Mouse (Mus musculus): ENCODE data around the gene Rps11.
"Not testable (repeated sequence)": the region's sequence is repeated elsewhere in the genome, so short reads cannot be mapped to it uniquely, and the experiment has no call there.

Rps11 gene

GRCm38 (mm10) chr7:45124224-45125143 lies at the start of gene Rps11:
Gene Rps11 (minus strand): TSS chr7:45124439.
- DNase-seq (ENCODE audit: low spot score in 2 of 2) = peak; percentile 98 to 99

- not testable (repeated sequence) for DNase-seq (ENCODE audit: low spot score in 2 of 2)
These were observed 49.5 kb upstream of the Rps11 start for GRCm38 (mm10) chr7:45173772-45174171.

DNA sequence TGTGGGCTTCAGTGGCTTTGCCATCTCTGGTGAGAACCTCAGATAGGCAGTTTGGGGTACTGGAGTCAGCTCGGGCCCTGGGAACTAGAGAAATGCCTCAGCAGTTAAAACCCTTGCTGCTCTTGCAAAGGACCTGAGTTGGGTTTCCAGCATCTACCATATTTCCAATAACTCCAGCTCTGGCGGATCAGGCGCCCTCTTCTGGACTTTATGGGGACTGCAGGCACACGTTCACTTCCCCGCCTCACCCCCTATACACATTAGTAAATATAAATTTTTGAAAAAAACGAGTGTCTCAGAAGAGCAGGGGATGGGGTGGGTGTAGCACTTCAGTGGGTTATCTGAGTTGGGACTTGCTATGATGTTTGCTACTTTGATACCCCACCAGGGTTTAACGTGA lies 48.7 kb upstream of the Rps11 start:
- no peak for DNase-seq (ENCODE audit: low spot score in 2 of 2)

- DNase-seq (ENCODE audit: low spot score in 2 of 2) = no peak
These were observed 45.3 kb upstream of the Rps11 start for GRCm38 (mm10) chr7:45169495-45169894.

- DNase-seq (ENCODE audit: low spot score in 2 of 2) = no peak
These were observed 44.4 kb upstream of the Rps11 start for GRCm38 (mm10) chr7:45168656-45169055.

GRCm38 (mm10) chr7:45167761-45168445 lies 43.7 kb upstream of the Rps11 start:
- DNase-seq (ENCODE audit: low spot score in 2 of 2) = no peak

GRCm38 (mm10) chr7:45166950-45167401 lies 42.7 kb upstream of the Rps11 start:
- DNase-seq (ENCODE audit: low spot score in 2 of 2) = no peak

DNA sequence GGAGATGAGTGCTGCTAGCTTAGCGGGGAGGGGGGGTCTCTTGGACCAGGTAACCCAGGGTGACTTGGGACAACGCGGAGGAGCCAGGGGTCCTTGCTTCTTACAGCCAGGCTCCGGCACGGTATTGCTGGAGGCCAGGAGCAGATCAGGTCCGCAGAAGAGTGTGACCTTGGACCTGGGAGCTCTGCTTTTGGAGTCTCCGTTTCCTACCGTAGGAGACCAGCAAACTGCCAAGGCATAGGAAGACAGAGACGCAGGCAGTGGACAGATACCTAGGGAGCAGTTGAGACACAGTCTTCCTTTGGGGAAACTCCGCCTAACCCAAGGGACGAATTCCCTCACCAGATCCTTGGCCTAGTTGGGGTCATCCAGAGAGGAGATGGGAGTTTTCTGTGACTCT lies 41.5 kb upstream of the Rps11 start:
- DNase-seq (ENCODE audit: low spot score in 2 of 2) = no peak

DNA sequence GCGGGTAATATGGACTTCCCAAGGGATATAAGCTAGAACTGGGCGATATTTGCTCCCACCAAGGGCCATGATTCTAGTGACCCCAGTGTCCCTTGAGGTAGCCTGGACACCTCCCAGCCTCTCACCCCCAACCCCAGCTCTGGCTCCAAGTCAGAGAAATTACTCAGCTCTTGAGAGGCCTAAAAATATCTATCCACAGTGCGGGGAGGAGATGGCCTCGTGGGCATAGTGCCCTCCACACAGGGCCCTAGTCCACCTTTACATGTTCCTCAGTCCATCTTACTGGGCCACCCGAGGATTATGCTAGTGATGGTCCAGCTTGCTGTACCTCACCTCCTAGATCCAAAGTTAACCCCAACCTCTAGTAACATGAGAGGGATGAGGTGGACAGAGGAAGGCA lies 40.6 kb upstream of the Rps11 start:
- DNase-seq (ENCODE audit: low spot score in 2 of 2) = no peak

- DNase-seq (ENCODE audit: low spot score in 2 of 2) = peak; percentile 57 to 60
These were observed 39.7 kb upstream of the Rps11 start, which contains the start of gene Slc17a7 for GRCm38 (mm10) chr7:45163735-45164490. Gene Slc17a7 (plus strand): TSS chr7:45163949.

DNA sequence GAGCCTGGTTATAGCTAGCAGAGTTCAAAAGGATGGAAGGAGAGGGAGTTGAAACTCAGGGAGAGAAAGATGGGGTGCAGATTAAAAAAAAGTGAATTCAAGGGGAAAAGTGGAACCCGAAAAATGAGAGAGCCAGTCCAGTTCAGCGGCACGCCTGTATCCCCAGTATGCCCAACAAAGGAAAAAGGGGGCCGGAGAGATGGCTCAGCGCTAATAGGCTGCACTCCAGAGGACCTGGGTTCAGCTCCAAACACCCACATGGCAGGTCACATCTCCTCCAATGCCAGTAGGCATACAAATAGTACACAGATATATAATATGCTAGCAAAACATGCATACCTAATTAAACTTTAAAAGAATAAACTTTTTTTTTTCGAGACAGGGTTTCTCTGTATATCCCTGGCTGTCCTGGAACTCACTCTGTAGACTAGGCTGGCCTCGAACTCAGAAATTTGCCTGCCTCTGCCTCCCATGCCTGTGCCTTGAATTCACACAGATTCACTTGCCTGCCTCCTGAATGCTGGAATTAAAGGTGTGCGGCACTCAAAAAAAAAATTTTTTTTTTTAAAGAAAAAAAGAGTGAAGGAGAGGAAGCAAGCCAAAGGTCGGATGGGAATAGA lies 38.9 kb upstream of the Rps11 start:
- DNase-seq (ENCODE audit: low spot score in 2 of 2) = no peak

DNA sequence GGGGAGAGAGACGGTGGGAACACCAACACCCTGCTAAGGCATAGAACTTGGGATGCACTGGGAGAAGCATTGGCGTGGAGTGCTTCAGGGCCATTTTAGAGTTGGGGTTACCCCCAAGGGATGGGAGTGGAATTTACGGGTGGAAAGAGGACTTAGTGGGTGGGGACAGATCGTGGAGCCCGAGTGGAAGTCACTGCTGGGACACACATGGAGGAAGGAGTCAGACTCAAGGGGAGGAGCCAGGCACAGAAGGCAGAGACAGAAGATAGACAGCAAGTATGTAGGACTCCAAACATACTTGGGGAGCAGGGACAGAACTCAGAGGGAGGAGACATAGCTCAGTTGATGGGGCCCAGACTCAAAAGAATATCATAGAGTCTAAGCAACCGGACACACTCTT lies 38.3 kb upstream of the Rps11 start:
- DNase-seq (ENCODE audit: low spot score in 2 of 2) = no peak

DNA sequence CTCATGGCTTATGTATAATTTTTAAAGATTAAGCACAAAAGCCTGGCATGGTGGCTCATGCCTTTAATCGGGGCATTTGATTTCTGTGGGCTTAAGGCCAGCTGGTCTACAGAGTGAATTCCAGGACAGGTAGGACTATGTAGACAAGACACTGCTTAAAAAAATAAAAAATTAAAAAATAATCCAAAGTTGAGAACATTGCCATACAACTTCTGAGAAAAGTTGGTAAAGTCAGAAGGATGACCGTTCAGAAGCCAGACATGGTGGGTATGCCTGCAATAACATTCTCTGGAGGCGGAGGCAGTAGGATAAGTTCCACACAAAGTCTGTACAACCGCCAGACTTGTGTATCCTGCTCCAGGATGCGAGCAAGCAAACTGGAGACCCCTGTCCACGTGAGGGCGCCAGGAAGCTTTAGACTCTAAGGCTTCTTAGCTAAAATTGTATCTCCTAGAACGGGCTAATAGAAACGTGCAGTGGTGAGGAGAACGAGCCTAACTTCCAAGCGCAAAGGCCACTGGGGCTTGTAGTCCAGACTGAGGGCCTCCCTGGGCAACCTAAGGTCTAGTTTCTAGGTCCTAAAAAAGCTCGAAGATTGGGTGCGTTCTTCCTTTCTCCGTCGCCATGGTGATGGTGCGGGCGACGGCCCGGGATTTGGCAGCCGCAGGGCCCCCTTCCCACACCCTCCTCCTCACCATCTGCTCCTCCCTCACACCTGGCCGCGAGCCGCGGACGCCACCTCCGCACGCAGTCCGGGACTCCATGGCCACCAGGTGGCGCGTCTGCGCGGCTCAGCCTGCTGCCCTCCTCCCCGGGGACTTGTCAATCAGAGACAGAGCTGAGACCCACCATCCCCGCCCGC lies 37.6 kb upstream of the Rps11 start:
- DNase-seq (ENCODE audit: low spot score in 2 of 2) = peak; percentile 96

DNA sequence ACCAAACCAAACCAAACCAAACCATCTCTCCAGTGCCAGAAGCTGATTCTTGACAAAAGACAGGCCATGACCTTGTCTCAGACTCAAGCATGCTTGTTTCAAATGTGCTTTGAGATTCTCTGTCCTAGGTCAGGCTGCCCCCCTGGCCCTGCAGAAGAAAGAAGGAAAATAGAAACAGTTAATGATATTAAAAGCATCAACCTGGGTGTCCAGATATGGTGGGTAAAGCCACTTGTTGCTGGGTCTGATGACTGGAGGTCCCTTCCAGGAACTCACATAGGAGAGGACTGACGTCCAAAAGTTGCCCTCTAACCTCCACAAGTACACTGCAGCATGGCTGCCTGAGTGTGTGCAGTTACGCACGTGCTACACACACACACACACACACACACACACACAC lies 36.6 kb upstream of the Rps11 start:
- DNase-seq (ENCODE audit: low spot score in 2 of 2) = no peak

- DNase-seq (ENCODE audit: low spot score in 2 of 2) = no peak
These were observed 36.1 kb upstream of the Rps11 start for GRCm38 (mm10) chr7:45160316-45160800.

GRCm38 (mm10) chr7:45158991-45159390 lies 34.8 kb upstream of the Rps11 start:
- no peak for DNase-seq (ENCODE audit: low spot score in 2 of 2)

DNA sequence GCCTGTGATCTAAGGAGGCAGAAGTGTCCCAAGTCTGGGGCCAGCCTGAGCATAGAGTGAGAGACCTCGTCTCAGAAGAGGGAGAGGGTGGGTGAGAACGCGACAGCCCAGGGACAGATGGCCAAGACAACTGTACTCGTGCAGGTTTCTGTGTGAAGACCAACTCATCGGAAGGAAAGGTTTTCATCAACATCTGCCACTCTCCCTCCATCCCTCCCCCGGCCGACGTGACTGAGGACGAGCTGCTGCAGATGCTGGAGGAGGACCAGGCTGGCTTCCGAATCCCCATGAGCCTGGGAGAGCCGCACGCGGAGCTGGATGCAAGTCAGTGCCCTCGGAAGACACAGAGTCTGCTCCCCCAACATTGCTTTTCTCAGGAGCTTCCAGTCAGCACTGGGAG lies 33.2 kb upstream of the Rps11 start:
- peak in 1 of 2 experiments; percentile 70 for DNase-seq (ENCODE audit: low spot score in 2 of 2)

DNA sequence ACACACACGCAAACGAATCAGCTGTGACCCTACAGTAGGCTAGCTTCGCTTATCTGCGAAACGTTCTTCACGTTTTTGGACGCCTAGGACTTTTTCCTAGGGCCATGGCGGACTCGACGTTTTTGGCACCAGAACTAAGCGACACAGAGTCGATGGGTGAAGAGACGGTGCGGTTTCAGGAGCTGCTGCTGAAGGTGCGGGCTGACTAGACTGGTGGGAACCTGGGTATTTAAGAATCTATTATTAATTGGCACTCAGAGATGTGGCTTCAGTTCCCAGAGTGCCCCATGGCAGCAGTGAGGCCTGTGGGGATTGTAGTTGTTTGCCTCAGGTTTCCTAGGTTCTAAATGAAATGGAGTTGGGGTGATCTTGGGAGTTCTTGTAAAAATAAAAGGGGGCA lies 32.0 kb upstream of the Rps11 start:
- no peak for DNase-seq (ENCODE audit: low spot score in 2 of 2)

- no peak for DNase-seq (ENCODE audit: low spot score in 2 of 2)
These were observed 31.4 kb upstream of the Rps11 start for GRCm38 (mm10) chr7:45155590-45155989.

- DNase-seq (ENCODE audit: low spot score in 2 of 2) = peak in 1 of 2 experiments; percentile 54
These were observed 30.8 kb upstream of the Rps11 start for GRCm38 (mm10) chr7:45154993-45155514.
